Mouse (Mus musculus): ENCODE results near the gene Sart3. TPM values are rescaled to one million over a fixed set of nuclear protein-coding genes. Genes with fewer than 3 reads are reported as not detected.
A peak's percentile ranks its signal among the peaks of the same experiment; 100 is the strongest.
"Not testable (repeated sequence)": the region's sequence is repeated elsewhere in the genome, so short reads cannot be mapped to it uniquely, and the experiment has no call there.

The Sart3 gene
- total RNA-seq, 2 experiments from 2014 or later = 5.8 to 8.2 TPM

DNA sequence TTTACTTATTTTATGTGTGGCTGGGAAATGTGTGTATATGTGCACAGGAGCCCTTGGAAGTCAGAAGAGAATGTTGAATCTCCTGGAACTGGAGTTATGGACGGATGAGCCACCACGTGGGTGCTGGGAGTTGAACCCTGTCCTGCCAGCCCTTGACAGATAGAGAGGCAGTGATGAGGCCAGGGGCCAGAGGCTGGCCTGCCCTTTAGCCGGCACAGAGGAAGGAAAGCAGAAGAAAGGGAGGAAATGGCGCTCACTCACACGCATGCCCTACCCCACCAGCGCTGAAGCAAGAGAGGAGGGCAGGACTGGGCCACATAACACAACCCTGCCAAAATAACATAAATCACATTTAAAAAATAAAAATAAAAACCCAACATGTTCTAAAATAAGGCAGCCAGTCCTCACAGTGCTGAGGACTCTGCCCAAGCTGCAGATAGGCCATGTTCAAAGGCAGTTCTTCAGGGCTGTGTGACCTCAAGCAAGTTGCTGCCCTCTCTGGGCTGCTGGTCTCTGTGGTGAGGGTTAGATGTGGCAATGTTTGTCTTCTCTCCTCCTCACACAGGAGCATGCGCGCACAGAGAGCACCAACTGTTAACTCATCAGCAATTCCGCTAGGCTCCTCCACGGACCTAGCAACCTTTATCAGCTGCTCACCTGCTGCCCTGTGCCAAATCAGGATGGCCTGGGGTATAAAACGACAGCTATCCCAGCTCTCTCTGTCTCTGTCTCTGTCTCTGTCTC lies 18.3 kb upstream of the Sart3 start:
- no peak for DNase-seq

GRCm38 (mm10) chr5:113789075-113789788 lies 16.9 kb upstream of the Sart3 start:
- peak; percentile 58 for DNase-seq

DNA sequence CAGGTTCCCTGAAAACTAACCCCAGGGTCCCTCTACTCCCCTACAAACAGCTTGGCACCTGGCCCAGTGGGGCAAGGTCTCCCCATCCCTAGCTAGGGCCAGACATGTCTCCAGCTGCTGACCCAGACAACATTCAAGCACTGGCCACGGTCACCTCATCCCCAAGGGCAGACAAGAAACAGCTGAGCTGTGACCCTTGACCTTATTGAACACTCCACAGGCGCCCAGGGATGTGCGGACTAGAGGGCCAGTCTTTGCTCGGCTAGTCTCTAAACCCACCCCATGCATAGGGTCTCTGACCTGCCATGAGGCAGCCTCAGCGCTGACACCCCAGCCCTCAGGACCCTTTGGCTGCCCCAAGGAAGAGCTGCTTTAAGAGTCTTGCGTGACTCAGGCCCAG lies 16.3 kb upstream of the Sart3 start:
- DNase-seq = no peak

DNA sequence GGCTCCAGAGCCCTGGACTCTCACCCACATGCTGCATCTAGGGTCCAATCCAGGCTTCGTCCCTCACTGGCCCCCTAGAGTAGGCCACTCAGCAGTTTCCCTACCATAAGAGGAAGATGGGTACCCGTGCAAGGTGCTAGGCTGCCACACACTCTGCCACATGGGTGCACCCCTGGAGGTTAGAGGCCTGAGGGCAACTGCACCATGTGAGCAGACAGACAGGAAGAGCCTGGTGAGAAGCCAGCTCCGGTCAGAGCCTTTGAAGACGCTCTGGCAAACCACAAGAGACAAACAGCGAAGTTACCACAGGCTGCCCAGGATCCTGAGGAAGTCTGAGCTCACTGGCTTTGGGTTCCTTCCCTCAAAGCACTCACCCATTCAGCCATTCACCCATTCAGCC lies 14.7 kb upstream of the Sart3 start:
- DNase-seq = no peak

- not testable (repeated sequence) for DNase-seq
Observed at GRCm38 (mm10) chr5:113784104-113784503, 11.8 kb upstream of the Sart3 start.

DNA sequence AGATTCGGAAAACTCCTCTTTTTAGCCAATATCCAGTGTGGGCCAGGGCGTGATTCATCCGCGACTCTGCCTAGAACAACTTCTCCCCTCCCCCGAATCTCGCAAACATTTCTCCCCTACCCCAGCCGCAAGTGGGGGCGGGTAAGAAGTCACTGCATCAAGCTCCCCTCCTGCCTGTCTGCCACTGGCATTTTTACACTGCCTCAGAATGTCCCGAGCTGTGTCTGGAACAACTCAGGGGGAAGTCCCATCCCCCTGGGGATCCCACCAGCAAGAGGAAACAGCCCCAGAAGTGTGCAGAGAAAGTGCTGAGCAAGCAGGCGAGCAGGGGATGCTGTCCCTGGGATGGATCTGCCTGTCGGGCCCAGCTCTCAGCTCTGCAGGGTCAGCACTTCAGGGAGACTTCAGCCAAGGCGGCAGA lies 11.3 kb upstream of the Sart3 start:
- DNase-seq = peak; percentile 74

- DNase-seq = no peak
Observed at GRCm38 (mm10) chr5:113782624-113783023, 10.3 kb upstream of the Sart3 start.

DNA sequence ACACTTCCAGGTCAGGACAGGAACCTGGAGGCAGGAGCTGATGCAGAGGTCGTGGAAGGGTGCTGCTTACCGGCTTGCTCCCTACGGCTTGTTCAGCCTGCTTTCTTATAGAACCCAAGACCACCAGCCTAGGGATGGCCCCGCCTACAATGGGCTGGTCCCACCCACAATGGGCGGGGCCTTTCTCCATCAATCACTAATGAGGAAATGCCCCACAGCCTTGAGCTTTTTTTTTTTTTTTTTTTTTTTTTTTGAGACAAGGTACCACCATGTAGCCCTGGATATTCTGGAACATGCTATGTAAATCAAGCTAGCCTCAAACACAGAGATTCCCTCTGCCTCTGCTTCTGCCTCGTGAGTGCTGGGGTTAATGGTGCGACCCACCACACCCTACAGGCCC lies 9.6 kb upstream of the Sart3 start:
- no peak for DNase-seq

DNA sequence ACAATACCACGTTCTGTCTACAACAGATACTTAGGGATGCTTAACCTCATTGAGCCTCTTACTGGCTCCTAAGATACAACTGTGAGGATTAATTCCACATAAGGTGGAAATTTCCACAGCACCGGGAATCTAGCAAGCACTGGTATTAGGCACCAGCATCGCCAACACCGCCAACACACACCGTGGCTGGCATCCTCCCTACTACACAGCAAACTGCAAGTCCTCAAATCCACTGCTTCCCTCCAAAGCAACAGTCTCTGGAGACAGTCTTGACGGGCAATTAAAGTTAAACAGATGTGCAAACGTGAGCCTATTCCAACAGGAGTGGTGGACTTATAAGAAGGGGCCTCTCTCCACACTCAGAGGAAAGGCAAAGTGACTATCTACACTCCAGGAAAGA lies 8.9 kb upstream of the Sart3 start:
- DNase-seq = no peak

- no peak for DNase-seq
Observed at GRCm38 (mm10) chr5:113780763-113781162, 8.5 kb upstream of the Sart3 start.

DNA sequence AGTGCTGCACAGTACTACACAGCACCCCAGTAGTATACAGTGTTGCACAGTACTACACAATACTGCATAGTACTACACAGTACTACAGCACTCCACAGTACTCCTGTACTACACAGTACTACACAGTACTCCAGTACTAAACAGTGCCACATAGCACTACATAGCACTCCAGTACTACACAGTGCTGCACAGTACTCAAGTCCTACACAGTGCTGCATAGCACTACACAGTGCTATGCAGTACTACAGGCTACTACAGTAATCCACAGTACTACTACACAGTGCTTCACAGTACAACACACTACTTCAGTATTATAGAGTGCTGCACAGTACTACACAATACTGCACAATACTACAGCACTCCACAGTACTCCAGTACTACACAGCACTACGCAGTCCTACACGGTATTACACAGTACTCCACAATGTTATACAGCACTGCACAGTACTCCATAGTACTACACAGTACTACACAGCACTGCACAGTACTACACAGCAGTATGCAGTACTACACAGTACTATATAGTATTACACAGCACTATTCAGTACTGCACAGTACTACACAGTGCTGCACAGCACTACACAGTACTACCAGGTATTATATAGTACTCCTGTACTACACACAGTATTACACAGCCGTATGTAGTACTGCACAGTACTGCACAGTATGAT lies 7.9 kb upstream of the Sart3 start:
- no peak for DNase-seq

DNA sequence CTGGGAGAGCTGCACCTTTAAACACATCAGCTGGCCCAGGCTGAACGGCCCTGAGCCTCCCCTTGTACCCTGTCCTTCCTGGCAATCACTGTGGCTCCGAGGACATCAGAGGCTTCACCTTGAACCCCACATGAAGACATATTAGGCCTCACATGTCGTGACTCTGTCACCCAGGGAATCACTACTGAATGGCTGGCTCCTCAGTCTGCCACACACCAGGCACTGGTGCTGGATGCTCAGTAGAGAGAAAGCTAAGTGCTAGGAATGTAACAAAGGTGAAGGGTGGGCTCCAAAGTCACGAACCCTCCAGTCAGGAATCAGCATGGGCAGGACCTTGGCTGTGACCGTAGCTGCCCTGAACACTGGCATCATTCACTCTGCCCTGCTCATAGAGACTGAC lies 7.3 kb upstream of the Sart3 start:
- no peak for DNase-seq

GRCm38 (mm10) chr5:113777728-113778127 lies 5.4 kb upstream of the Sart3 start:
- DNase-seq = not testable (repeated sequence)

DNA sequence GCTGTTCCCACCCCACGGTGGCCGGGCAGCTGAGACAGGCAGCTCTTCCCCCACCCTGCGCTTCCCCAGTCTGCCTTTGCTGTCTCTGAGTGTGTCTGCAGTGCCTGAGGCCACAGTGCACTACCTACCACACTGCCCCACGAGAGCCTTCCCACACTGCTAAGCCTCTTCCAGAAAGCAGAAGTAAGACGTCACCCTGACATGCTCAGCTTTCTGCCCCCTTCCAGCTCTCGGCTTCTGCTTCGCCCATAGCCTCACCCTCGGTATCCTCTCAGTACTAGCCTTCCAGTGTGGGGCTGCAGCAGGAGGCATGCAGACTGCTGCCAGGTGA lies 4.6 kb upstream of the Sart3 start:
- peak; percentile 26 for DNase-seq

DNA sequence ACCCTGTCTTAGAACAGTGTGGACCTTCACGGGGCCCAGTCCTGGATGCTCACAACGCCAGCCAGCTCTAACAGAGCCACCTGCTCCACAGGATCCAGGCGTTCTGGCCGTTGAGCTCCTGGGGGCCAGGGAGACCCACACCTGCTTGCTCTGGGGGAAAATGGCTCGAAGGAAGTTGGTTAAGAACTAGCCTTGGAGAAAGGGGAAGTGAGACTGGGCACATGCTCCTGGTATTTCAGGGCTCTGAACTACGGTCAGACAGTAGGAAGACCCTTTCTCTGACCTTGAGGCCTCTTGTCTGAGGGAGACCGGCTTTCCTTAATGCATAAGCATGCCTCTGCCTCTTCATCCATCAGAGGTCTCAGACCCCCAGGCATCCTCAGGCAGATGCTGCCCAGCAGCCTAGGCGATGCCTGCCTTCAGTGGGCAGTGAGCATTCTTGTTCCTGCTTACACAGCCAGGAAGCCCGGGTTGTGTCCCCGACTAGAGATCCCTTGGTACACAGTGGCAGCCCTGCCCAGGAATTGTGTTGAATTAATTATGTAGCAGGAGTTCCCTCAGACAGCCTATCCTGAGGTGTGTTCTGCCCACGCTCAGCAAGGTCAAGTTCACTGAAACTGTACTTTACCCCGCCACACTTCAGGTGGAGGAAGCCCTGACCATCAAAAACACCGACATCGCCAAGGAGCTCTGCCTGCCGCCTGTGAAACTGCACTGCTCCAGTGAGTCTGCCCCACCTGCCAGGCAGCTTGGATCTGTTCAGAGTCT lies 4.0 kb upstream of the Sart3 start:
- no peak for DNase-seq

- DNase-seq = no peak
Observed at GRCm38 (mm10) chr5:113775585-113775984, 3.3 kb upstream of the Sart3 start.

DNA sequence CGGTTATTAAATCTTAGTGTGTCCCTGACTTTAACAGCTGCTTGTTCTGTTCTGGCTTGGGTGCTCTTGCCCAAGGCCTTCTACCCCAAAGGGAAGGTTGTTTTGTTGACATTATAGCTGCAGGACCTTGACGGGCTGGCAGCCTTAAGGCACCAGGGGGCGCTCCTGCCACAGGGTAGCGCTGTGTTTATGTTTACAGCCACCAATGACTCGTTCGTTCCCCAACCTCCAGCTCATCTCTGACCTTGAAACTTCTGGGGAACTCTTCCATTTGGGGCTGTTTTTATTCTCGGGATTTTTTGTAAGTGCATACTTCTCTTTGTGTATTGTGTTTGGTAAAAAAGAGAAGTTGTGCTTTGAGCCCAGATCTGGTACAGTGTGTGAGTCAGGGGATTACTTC lies 1.4 kb upstream of the Sart3 start:
- DNase-seq = peak; percentile 79

DNA sequence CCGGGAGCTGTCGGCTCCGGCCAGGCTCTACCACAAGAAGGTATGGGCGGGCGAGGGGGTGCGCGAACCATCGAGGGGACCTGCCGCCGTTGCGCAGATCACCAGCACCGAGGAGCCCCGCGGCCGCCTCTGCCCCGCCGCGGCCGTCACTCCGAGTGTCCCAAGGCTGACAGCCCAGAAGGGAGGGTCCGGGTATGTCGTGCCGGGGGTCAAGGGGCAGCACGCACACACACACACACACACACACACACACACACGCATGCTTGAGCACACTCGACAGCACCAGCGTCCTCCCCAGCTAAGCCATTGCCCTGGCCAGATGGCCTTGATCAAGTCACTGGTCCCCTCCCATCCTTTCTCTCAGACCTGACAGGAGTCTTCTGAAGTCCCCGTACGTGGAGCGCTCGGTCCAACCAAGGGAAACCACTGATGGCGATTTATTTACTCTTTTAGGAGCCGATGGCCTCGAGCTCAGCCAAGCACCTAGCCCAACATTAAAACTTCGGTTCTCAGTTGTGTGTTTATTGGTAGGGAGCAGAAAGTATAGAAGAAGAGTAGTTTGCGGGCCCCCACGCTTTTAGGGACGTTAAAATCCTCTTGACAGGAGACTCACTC lies 702 bp upstream of the Sart3 start:
- peak; percentile 28 for DNase-seq

DNA sequence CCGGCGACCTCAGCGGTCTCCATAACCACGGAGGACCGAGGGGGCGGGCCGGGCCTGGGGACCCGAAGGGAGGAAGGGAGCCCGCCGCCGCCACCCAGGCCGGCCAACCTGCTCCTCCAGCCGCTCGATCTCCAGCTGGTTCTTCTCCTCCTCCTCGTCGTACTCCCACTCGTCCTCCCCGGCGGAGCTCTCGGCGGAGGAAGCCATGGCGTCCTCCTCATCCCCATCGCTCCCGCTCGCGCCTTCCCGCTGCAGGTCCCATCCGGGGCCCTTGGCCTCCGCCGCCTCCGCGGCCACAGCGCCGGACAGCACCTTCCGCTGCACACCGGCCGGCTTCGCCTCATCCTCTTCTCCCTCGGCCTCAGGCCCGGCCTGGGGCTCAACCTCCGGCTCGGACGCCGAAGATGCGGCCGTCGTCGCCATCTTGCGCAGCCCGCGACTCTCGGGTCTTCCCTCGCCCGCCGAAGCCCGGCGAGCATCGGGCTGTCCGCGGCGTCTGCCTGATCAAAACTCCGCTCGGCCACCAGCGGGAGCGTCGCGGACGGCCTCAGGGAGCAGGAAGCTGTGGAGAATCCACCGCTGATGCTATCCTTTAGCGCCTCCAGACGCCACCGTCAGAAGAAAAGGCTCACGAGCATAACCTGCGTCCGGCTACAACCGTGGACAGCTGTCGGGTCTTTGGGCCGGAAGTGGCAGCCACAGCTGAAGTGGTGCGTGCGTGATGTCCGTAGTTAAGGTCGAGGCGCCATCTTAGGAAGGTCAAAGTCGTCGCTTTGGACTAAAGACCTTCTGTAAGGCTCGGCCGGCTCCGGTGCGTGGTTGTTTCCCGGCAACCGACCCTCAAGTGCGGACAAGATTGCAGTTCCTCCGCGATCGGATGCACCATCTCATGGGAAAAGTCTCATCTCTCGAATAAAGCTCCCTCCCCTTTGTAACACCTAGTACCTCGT lies 822 bp downstream of the Sart3 start:
- DNase-seq = peak; percentile 80

DNA sequence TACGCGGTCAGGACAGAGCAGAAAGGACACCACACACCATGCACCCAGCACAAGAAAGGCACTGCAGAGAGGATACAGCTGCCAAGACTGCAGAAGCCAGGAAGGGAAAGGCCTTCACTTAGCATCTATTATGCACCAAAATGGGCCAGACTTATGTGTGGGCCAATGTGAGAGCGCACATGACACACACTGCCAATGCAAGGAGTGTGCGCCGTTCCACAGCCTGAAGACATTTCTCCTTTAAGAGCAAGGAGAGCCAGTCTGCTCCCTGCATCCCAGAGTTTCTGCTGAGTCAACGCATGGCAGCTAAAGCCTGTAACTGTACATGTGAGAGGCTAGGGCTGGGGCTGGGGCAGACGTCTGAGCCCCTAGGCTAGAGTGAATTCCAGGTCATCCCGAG lies 3.5 kb downstream of the Sart3 start:
- DNase-seq = no peak
